Mouse (Mus musculus): ENCODE measurements around the gene Tnfrsf21. TPM values are rescaled to one million over a fixed set of nuclear protein-coding genes. Genes with fewer than 3 reads are reported as not detected.

The Tnfrsf21 gene
- polyA plus RNA-seq, 1 experiment from 2014 or later, result 11.8 TPM

DNA sequence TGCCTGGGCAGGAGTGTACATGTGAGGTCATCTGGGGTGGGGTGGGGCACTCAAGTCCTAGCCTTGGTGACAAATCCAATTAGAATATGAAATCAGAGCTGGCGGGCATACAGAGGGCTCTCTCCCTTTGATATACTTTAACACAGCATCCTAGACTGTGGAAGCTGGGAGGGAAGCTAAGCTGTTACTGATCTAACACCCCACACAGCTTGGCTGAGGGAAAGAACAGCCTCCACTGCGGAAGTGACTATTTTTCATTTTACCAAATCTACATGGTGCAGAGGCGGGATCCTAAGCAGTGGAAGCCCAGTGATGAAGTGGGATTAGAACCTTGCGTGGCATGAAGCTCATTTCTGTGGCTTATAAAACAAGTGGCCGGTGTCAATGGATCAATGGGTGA is 4.7 kb downstream of the Tnfrsf21 start:
- no peak overlapping the region for H3K4me3 ChIP-seq (ENCODE audit: low read depth, low read length)
- no peak overlapping the region for H3K9ac ChIP-seq (ENCODE audit: low read depth, low read length)
- H3K36me3 ChIP-seq (ENCODE audit: control insufficient read depth, insufficient read depth, low read length), result no peaks in the 10 kb centered on the region
- no peaks in the 10 kb centered on the region for H3K9me3 ChIP-seq (replicated peaks; ENCODE audit: control insufficient read depth, low read length)
- H3K27me3 ChIP-seq (ENCODE audit: control insufficient read depth, insufficient read depth, low read length), result no peaks in the 10 kb centered on the region
- WGBS (ENCODE audit: insufficient replicate concordance), result 89% methylated on average over 5 of the region's 5 CpGs
- no peak overlapping the region for H3K4me2 ChIP-seq
- no peak for ATAC-seq (replicated peaks; ENCODE audit: insufficient number of reproducible peaks, low FRiP score, low TSS enrichment)
- no peaks in the 10 kb centered on the region for H3K4me1 ChIP-seq (ENCODE audit: control insufficient read depth, insufficient read depth, low read length)
- H3K27ac ChIP-seq (ENCODE audit: low read depth, low read length), result no peak overlapping the region

DNA sequence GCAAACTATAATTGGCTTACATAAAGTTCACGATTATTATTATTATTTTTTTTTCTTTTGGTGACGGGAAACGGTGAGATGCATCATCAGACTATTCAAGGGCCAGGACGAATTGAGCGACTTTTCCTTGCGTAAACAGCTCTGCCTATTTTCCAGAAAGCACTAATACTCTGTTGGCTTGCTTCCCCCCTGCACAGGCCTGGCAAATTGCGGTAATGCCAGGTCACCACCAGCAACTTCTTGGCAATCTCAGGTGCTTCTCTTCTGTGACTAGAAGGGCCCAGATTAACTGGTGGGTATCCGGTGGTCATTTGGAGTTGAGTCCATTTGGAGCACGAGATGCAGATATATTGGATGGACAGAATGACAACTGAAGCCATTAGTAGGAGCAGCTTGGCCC is 5.7 kb downstream of the Tnfrsf21 start:
- WGBS (ENCODE audit: insufficient replicate concordance), result 91% methylated on average over 9 of the region's 9 CpGs
- Histone ChIP-seq H3K9me3 (replicated peaks; ENCODE audit: control insufficient read depth, low read length) (no peaks in the 10 kb centered on the region), H3K27me3 (ENCODE audit: control insufficient read depth, insufficient read depth, low read length) (no peaks in the 10 kb centered on the region), H3K4me3 (ENCODE audit: low read depth, low read length) (no peak overlapping the region), H3K36me3 (ENCODE audit: control insufficient read depth, insufficient read depth, low read length) (no peaks in the 10 kb centered on the region), H3K4me2 (no peak overlapping the region), H3K27ac (ENCODE audit: low read depth, low read length) (no peak overlapping the region), H3K4me1 (ENCODE audit: control insufficient read depth, insufficient read depth, low read length) (no peaks in the 10 kb centered on the region), H3K9ac (ENCODE audit: low read depth, low read length) (no peak overlapping the region)
- no peak for ATAC-seq (replicated peaks; ENCODE audit: insufficient number of reproducible peaks, low FRiP score, low TSS enrichment)

DNA sequence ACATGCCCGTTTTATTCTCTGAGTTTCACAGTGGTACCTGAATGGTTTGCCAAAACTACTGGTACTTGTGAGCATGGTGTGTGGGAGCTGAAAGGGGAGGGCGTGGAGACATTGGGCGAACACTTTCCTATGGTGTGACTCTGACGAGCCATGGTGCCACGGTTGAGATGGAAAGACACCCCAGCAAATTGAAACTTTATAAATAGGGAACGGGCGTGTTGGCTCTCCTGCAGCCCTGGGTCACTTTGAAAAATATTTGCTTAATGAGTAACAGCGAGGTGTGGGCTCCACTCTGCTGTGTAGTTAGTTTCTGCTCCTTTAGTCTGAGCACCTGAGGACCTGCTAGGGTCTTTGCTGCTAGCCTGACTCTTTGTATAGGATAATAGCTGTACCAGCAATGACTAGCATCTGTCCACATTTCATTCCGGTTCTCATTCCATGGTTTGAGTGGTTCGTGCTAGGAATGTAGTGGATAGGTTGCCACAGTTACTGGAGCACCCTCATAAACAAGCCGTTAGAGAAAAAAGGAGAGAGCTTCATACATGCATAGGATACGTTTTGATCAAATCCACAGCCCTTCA is 7.4 kb downstream of the Tnfrsf21 start:
- no peaks in the 10 kb centered on the region for H3K4me1 ChIP-seq (ENCODE audit: control insufficient read depth, insufficient read depth, low read length)
- H3K4me2 ChIP-seq, result no peak overlapping the region
- H3K9me3 ChIP-seq (replicated peaks; ENCODE audit: control insufficient read depth, low read length), result no peaks in the 10 kb centered on the region
- no peak overlapping the region for H3K9ac ChIP-seq (ENCODE audit: low read depth, low read length)
- no peak overlapping the region for H3K27ac ChIP-seq (ENCODE audit: low read depth, low read length)
- 84% methylated on average over 12 of the region's 12 CpGs for WGBS (ENCODE audit: insufficient replicate concordance)
- H3K27me3 ChIP-seq (ENCODE audit: control insufficient read depth, insufficient read depth, low read length), result no peaks in the 10 kb centered on the region
- ATAC-seq (replicated peaks; ENCODE audit: insufficient number of reproducible peaks, low FRiP score, low TSS enrichment), result no peak
- no peak overlapping the region for H3K4me3 ChIP-seq (ENCODE audit: low read depth, low read length)
- no peaks in the 10 kb centered on the region for H3K36me3 ChIP-seq (ENCODE audit: control insufficient read depth, insufficient read depth, low read length)

DNA sequence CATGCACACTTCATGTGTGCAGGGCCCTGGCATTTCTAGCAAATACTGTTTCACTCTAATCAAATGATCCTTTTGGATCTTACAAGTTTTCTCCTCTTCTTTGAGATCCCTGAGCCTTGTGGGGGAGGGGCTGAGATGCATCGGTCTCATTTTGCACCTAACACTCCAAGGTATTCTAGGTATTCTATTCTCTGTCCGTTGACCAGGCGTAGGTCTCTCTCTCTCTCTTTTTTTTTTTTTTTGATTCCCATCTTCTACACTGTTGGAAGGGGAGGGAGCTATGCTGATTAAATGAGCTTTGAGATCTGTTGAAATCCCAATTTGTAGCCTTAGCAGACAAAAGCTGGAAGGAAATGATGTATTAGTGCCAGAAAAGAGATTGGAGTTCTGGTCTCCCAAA is 8.2 kb downstream of the Tnfrsf21 start:
- H3K9ac ChIP-seq (ENCODE audit: low read depth, low read length), result no peak overlapping the region
- H3K27ac ChIP-seq (ENCODE audit: low read depth, low read length), result peak overlapping the region; percentile 50; the same call in 1 of the 2 replicates
- no peaks in the 10 kb centered on the region for H3K9me3 ChIP-seq (replicated peaks; ENCODE audit: control insufficient read depth, low read length)
- H3K27me3 ChIP-seq (ENCODE audit: control insufficient read depth, insufficient read depth, low read length), result no peaks in the 10 kb centered on the region
- no peak for ATAC-seq (replicated peaks; ENCODE audit: insufficient number of reproducible peaks, low FRiP score, low TSS enrichment)
- no peaks in the 10 kb centered on the region for H3K4me1 ChIP-seq (ENCODE audit: control insufficient read depth, insufficient read depth, low read length)
- WGBS (ENCODE audit: insufficient replicate concordance), result 69% methylated on average over 3 of the region's 3 CpGs
- no peak overlapping the region for H3K4me3 ChIP-seq (ENCODE audit: low read depth, low read length)
- no peaks in the 10 kb centered on the region for H3K36me3 ChIP-seq (ENCODE audit: control insufficient read depth, insufficient read depth, low read length)
- no peak overlapping the region; the same call in 1 of the 2 replicates for H3K4me2 ChIP-seq

DNA sequence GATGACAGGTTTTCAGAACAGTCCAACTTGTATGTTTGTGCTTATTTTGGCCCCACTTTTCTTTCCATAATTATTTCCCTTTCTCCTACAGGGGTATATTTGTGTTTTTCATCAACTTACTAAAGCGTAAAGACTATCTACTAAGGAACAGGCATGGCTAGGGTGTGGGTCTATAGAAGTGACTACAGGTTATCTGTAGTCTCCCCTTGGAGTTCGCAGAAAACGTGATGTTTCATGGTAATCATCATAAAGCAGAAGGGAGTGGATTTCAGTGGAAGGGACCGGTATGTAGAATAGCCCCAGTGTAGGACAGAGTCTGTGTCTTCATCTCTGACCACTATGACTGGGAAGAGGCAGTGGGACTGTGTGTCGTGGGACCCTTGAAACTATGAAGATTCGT is 8.7 kb downstream of the Tnfrsf21 start:
- WGBS (ENCODE audit: insufficient replicate concordance), result 74% methylated on average over 6 of the region's 6 CpGs
- Histone ChIP-seq H3K9ac (ENCODE audit: low read depth, low read length) (no peak overlapping the region), H3K4me1 (ENCODE audit: control insufficient read depth, insufficient read depth, low read length) (no peaks in the 10 kb centered on the region), H3K4me3 (ENCODE audit: low read depth, low read length) (no peak overlapping the region), H3K4me2 (peak overlapping the region; percentile 33; the same call in 1 of the 2 replicates), H3K27me3 (ENCODE audit: control insufficient read depth, insufficient read depth, low read length) (no peaks in the 10 kb centered on the region), H3K27ac (ENCODE audit: low read depth, low read length) (peak overlapping the region; percentile 50; the same call in 1 of the 2 replicates), H3K36me3 (ENCODE audit: control insufficient read depth, insufficient read depth, low read length) (no peaks in the 10 kb centered on the region), H3K9me3 (replicated peaks; ENCODE audit: control insufficient read depth, low read length) (no peaks in the 10 kb centered on the region)
- ATAC-seq (replicated peaks; ENCODE audit: insufficient number of reproducible peaks, low FRiP score, low TSS enrichment), result peak; percentile 93

DNA sequence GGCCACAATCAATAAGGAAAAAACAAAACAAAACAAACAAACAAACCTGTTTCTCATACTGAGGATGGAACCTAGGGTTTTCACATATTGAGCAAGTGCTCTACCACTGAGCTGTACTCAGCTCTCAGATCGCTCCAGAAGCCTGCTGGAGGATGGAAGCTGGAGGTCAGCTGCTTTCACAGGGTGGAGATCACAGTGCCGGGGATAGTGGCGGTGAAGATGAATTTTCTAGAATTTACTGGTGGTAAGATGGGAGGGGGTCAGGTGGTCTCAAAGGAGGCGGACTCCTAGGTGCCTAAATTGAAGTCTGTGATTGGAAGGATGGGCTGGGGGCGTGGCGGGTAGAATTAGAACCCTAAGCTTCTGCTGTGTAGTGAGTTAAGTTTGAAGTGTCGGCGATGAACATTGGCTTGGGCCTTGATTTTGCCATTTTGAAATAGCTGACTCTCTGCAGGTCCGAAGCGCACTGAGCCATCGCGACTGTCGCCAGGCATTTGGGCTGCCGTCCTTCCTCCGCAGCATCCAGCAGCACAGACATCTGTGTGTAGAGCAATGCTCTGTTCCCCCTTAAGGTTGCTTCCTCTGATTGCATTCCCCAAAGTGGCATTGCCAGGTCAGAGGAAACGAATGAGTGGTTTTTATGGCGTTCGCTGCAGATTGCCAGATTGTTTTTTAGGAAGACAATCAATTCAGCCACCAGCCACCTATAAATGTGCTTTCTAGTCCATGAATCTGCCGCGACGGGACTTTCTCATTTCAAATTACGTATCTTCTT is 9.7 kb downstream of the Tnfrsf21 start:
- no peak for ATAC-seq (replicated peaks; ENCODE audit: insufficient number of reproducible peaks, low FRiP score, low TSS enrichment)
- 90% methylated on average over 22 of the region's 22 CpGs for WGBS (ENCODE audit: insufficient replicate concordance)
- Histone ChIP-seq H3K27ac (ENCODE audit: low read depth, low read length) (peak overlapping the region; percentile 30), H3K36me3 (ENCODE audit: control insufficient read depth, insufficient read depth, low read length) (no peaks in the 10 kb centered on the region), H3K9ac (ENCODE audit: low read depth, low read length) (no peak overlapping the region), H3K4me2 (peak overlapping the region; percentile 33; the same call in 1 of the 2 replicates), H3K4me1 (ENCODE audit: control insufficient read depth, insufficient read depth, low read length) (no peaks in the 10 kb centered on the region), H3K27me3 (ENCODE audit: control insufficient read depth, insufficient read depth, low read length) (no peaks in the 10 kb centered on the region), H3K4me3 (ENCODE audit: low read depth, low read length) (no peak overlapping the region), H3K9me3 (replicated peaks; ENCODE audit: control insufficient read depth, low read length) (no peaks in the 10 kb centered on the region)

DNA sequence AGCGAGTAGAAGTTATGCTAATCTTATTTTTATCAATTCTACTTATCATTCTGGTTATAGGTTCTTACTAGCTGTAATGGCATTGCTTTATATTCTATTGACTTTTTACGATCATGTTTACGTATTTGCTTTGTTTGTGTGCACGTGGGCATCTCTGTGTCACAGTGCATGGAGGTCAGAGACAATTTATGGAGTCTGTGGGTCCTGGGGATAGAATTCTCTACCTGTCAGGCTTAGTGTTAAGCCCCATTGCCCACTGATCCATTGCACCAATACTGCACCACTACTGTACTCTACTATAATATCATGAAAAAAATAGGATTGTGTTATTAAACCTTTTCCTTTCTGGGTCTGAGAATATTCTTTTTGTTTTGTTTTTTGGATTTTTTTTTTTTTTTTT is 10.4 kb downstream of the Tnfrsf21 start:
- Histone ChIP-seq H3K27me3 (ENCODE audit: control insufficient read depth, insufficient read depth, low read length) (no peaks in the 10 kb centered on the region), H3K9ac (ENCODE audit: low read depth, low read length) (no peak overlapping the region), H3K4me1 (ENCODE audit: control insufficient read depth, insufficient read depth, low read length) (no peaks in the 10 kb centered on the region), H3K36me3 (ENCODE audit: control insufficient read depth, insufficient read depth, low read length) (no peaks in the 10 kb centered on the region), H3K4me3 (ENCODE audit: low read depth, low read length) (no peak overlapping the region), H3K4me2 (no peak overlapping the region), H3K27ac (ENCODE audit: low read depth, low read length) (no peak overlapping the region), H3K9me3 (replicated peaks; ENCODE audit: control insufficient read depth, low read length) (no peaks in the 10 kb centered on the region)
- WGBS (ENCODE audit: insufficient replicate concordance), result 91% methylated on average over 4 of the region's 4 CpGs
- ATAC-seq (replicated peaks; ENCODE audit: insufficient number of reproducible peaks, low FRiP score, low TSS enrichment), result no peak

DNA sequence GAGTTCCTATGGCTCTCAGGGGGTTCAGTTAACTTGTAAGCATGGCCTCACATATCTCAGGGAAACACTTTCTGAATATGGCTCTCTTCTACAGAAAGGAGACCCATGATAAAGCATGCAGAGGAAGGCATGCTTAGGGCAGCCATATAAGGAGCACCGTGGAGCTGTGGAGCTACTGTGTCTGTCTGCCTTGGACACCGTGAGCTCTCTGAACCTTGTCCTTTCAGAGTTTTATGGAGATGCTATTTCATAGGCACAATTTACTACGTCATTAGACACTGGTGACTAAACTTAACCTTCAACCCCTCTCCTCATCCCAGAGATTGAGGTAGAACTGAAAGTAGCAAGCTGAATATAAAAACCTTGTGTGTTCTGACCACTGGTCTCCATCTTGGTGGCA is 13.2 kb downstream of the Tnfrsf21 start:
- no peak overlapping the region for H3K4me3 ChIP-seq (ENCODE audit: low read depth, low read length)
- ATAC-seq (replicated peaks; ENCODE audit: insufficient number of reproducible peaks, low FRiP score, low TSS enrichment), result no peak
- no peak overlapping the region for H3K27ac ChIP-seq (ENCODE audit: low read depth, low read length)
- no peak overlapping the region for H3K4me2 ChIP-seq
- no peaks in the 10 kb centered on the region for H3K4me1 ChIP-seq (ENCODE audit: control insufficient read depth, insufficient read depth, low read length)
- H3K9ac ChIP-seq (ENCODE audit: low read depth, low read length), result no peak overlapping the region
- 83% methylated on average over 3 of the region's 3 CpGs for WGBS (ENCODE audit: insufficient replicate concordance)
- no peaks in the 10 kb centered on the region for H3K36me3 ChIP-seq (ENCODE audit: control insufficient read depth, insufficient read depth, low read length)
- no peaks in the 10 kb centered on the region for H3K9me3 ChIP-seq (replicated peaks; ENCODE audit: control insufficient read depth, low read length)
- no peaks in the 10 kb centered on the region for H3K27me3 ChIP-seq (ENCODE audit: control insufficient read depth, insufficient read depth, low read length)

DNA sequence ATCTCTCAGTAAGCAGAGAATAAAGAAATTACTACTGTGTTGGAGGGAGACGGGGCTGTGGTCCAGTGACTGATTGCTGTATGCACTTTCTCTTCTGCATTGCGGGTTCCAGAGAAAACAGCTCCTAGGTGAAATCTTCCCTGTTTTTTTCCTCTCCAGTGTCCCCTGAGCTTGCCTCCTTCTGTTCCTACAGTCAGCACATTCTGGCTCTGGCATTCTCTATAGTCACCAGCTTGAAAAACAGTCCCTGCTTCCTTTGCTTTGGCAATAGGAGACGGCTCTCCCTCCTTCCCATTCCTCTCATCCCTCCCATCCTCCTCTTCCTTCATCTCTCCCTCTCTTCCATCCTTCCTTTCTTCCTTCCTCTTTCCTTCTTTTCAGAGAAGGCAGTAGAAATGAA is 13.9 kb downstream of the Tnfrsf21 start:
- Histone ChIP-seq H3K9ac (ENCODE audit: low read depth, low read length) (no peak overlapping the region), H3K27me3 (ENCODE audit: control insufficient read depth, insufficient read depth, low read length) (no peaks in the 10 kb centered on the region), H3K27ac (ENCODE audit: low read depth, low read length) (no peak overlapping the region), H3K36me3 (ENCODE audit: control insufficient read depth, insufficient read depth, low read length) (no peaks in the 10 kb centered on the region), H3K4me2 (no peak overlapping the region), H3K4me1 (ENCODE audit: control insufficient read depth, insufficient read depth, low read length) (no peaks in the 10 kb centered on the region), H3K9me3 (replicated peaks; ENCODE audit: control insufficient read depth, low read length) (no peaks in the 10 kb centered on the region), H3K4me3 (ENCODE audit: low read depth, low read length) (no peak overlapping the region)
- no peak for ATAC-seq (replicated peaks; ENCODE audit: insufficient number of reproducible peaks, low FRiP score, low TSS enrichment)
- 84% methylated on average over 3 of the region's 3 CpGs for WGBS (ENCODE audit: insufficient replicate concordance)
